Mouse (Mus musculus): ENCODE data around the gene 5730522E02Rik. TPM values are rescaled to one million over a fixed set of nuclear protein-coding genes. Genes with fewer than 3 reads are reported as not detected.
"Not testable (repeated sequence)": the region's sequence is repeated elsewhere in the genome, so short reads cannot be mapped to it uniquely, and the experiment has no call there.

Gene 5730522E02Rik
- total and polyA plus RNA-seq, 3 experiments = not detected

- DNase-seq (ENCODE audit: low read depth, low spot score) = no peak
Measured at GRCm38 (mm10) chr11:26229895-26230294, 19.3 kb upstream of the 5730522E02Rik start.

GRCm38 (mm10) chr11:26213643-26214042, 3.1 kb upstream of the 5730522E02Rik start:
- not testable (repeated sequence) for H3K4me1 ChIP-seq (ENCODE audit: control insufficient read depth in 1 of 2, insufficient read depth in 2 of 2, low read length in 2 of 2); H3K79me2 ChIP-seq (ENCODE audit: control insufficient read depth, insufficient read depth, low read length, poor library complexity); H3K9me3 ChIP-seq (replicated peaks; ENCODE audit: insufficient read depth, low read length); DNase-seq (ENCODE audit: low read depth, low spot score); H3K36me3 ChIP-seq (ENCODE audit: control insufficient read depth in 1 of 2, insufficient read depth in 2 of 2, low read length in 2 of 2); H3K9ac ChIP-seq (ENCODE audit: control insufficient read depth, low read depth, low read length, poor library complexity, severe bottlenecking); H3K27me3 ChIP-seq (ENCODE audit: control insufficient read depth in 1 of 2, insufficient read depth in 2 of 2, low read length in 2 of 2); H3K4me3 ChIP-seq (ENCODE audit: control insufficient read depth in 1 of 2, insufficient read depth in 1 of 2, low read depth in 2 of 2, low read length in 2 of 2); H3K27ac ChIP-seq (ENCODE audit: control insufficient read depth, low read depth, low read length)

More at GRCm38 (mm10) chr11:26229895-26230294, 19.3 kb upstream of the 5730522E02Rik start:
- peaks cover 4 to 6% of the 10 kb centered on the region in 2 experiments; a peak in 2 of 4 replicates for H3K27me3 ChIP-seq (ENCODE audit: control insufficient read depth in 1 of 2, insufficient read depth in 2 of 2, low read length in 2 of 2)
- H3K79me2 ChIP-seq (ENCODE audit: control insufficient read depth, insufficient read depth, low read length, poor library complexity) = no peaks in the 10 kb centered on the region
- no peaks in the 10 kb centered on the region for H3K4me1 ChIP-seq (ENCODE audit: control insufficient read depth in 1 of 2, insufficient read depth in 2 of 2, low read length in 2 of 2)
- TF ChIP-seq TCF12 (IDR thresholded peaks at IDR 0.05; ENCODE audit: low read depth, low read length) = no peak
- no peak for TF ChIP-seq SIN3A (IDR thresholded peaks at IDR 0.05; ENCODE audit: low read length)
- TF ChIP-seq KAT2A (conservative IDR thresholded peaks at IDR 0.05; ENCODE audit: low read depth, low read length) = no peak
- TF ChIP-seq MEF2A (IDR thresholded peaks at IDR 0.05; ENCODE audit: extremely low read depth, insufficient replicate concordance, low read depth, low read length, poor library complexity, severe bottlenecking) = no peak
- TF ChIP-seq MAFK (IDR thresholded peaks at IDR 0.05; ENCODE audit: borderline replicate concordance, low read depth, low read length) = no peak
- no peak overlapping the region for H3K4me3 ChIP-seq (ENCODE audit: control insufficient read depth in 1 of 2, insufficient read depth in 1 of 2, low read depth in 2 of 2, low read length in 2 of 2)
- H3K9me3 ChIP-seq (replicated peaks; ENCODE audit: insufficient read depth, low read length) = no peaks in the 10 kb centered on the region
- no peak overlapping the region for H3K27ac ChIP-seq (ENCODE audit: control insufficient read depth, low read depth, low read length)
- H3K9ac ChIP-seq (ENCODE audit: control insufficient read depth, low read depth, low read length, poor library complexity, severe bottlenecking) = no peak overlapping the region
- H3K36me3 ChIP-seq (ENCODE audit: control insufficient read depth in 1 of 2, insufficient read depth in 2 of 2, low read length in 2 of 2) = no peaks in the 10 kb centered on the region

GRCm38 (mm10) chr11:26209811-26210581, 567 bp downstream of the 5730522E02Rik start:
- Histone ChIP-seq H3K79me2 (ENCODE audit: control insufficient read depth, insufficient read depth, low read length, poor library complexity) (no peaks in the 10 kb centered on the region), H3K36me3 (ENCODE audit: control insufficient read depth in 1 of 2, insufficient read depth in 2 of 2, low read length in 2 of 2) (no peaks in the 10 kb centered on the region), H3K27ac (ENCODE audit: control insufficient read depth, low read depth, low read length) (no peak overlapping the region), H3K9ac (ENCODE audit: control insufficient read depth, low read depth, low read length, poor library complexity, severe bottlenecking) (no peak overlapping the region), H3K9me3 (replicated peaks; ENCODE audit: insufficient read depth, low read length) (no peaks in the 10 kb centered on the region), H3K4me1 (ENCODE audit: control insufficient read depth in 1 of 2, insufficient read depth in 2 of 2, low read length in 2 of 2) (no peaks in the 10 kb centered on the region), H3K4me3 (ENCODE audit: control insufficient read depth in 1 of 2, insufficient read depth in 1 of 2, low read depth in 2 of 2, low read length in 2 of 2) (no peak overlapping the region), H3K27me3 (ENCODE audit: control insufficient read depth in 1 of 2, insufficient read depth in 2 of 2, low read length in 2 of 2) (peaks cover 0 to 1% of the 10 kb centered on the region in 2 experiments; a peak in 3 of 4 replicates)
- TF ChIP-seq E2F4 (IDR thresholded peaks at IDR 0.05; ENCODE audit: borderline replicate concordance, low read depth, low read length) = no peak
- TF ChIP-seq USF1 (IDR thresholded peaks at IDR 0.05; ENCODE audit: low read depth, low read length) = no peak
- TF ChIP-seq POLR2AphosphoS2 (IDR thresholded peaks at IDR 0.05; ENCODE audit: low read length) = no peak
- TF ChIP-seq RAD21 (IDR thresholded peaks at IDR 0.05; ENCODE audit: low read depth, low read length) = no peak
- no peak for TF ChIP-seq POLR2AphosphoS5 (IDR thresholded peaks at IDR 0.05; ENCODE audit: borderline replicate concordance, low read depth, low read length)
- TF ChIP-seq MAZ (IDR thresholded peaks at IDR 0.05; ENCODE audit: low read depth, low read length) = no peak
- no peak for TF ChIP-seq MYC (IDR thresholded peaks at IDR 0.05; ENCODE audit: low read depth, low read length)
- no peak for TF ChIP-seq NELFE (IDR thresholded peaks at IDR 0.05; ENCODE audit: low read depth, low read length)
- no peak for TF ChIP-seq CHD1 (IDR thresholded peaks at IDR 0.05; ENCODE audit: low read depth, low read length)
- TF ChIP-seq MEF2A (IDR thresholded peaks at IDR 0.05; ENCODE audit: extremely low read depth, insufficient replicate concordance, low read depth, low read length, poor library complexity, severe bottlenecking) = no peak
- TF ChIP-seq MAFK (IDR thresholded peaks at IDR 0.05; ENCODE audit: borderline replicate concordance, low read depth, low read length) = no peak
- TF ChIP-seq RCOR1 (IDR thresholded peaks at IDR 0.05; ENCODE audit: low read depth, low read length) = no peak
- TF ChIP-seq MXI1 (IDR thresholded peaks at IDR 0.05; ENCODE audit: low read depth, low read length) = no peak
- TF ChIP-seq GABPA (IDR thresholded peaks at IDR 0.05; ENCODE audit: low read depth, low read length) = no peak
- TF ChIP-seq ZC3H11A (IDR thresholded peaks at IDR 0.05; ENCODE audit: low read depth, low read length) = no peak
- TF ChIP-seq USF2 (IDR thresholded peaks at IDR 0.05; ENCODE audit: borderline replicate concordance in 1 of 2, insufficient read depth in 1 of 2, low read depth in 1 of 2, low read length in 2 of 2) = no peak
- no peak for TF ChIP-seq GATA1 (IDR thresholded peaks at IDR 0.05; ENCODE audit: low read depth, low read length)
- TF ChIP-seq ZNF384 (IDR thresholded peaks at IDR 0.05; ENCODE audit: low read depth, low read length) = no peak
- TF ChIP-seq TAL1 (IDR thresholded peaks at IDR 0.05; ENCODE audit: low read length) = no peak
- DNase-seq (ENCODE audit: low read depth, low spot score) = no peak

Data from MEL (cell line).